Mouse (Mus musculus) adrenal gland, adult 18-20 months (tissue): ENCODE measurements around the gene Unk. TPM values are rescaled to one million over a fixed set of nuclear protein-coding genes. Genes with fewer than 3 reads are reported as not detected.

Experiments used
- DNase-seq, 2 experiments: peaks; one replicate each; pipeline ENCODE4 v3.0.0; 2021 to 2022; ENCODE audit warnings: low spot score in 2 of 2
- total RNA-seq, 2 experiments: library from RNA; stranded (reverse); gene quantifications; 1 replicate in 1 of 2; 2 replicates in 1 of 2; pipeline ENCODE4 v1.2.3; 2021

Unk gene
- total RNA-seq, 2 experiments from 2014 or later, result 16.2 to 19.2 TPM

- DNase-seq, result no peak
Measured at GRCm38 (mm10) chr11:116106154-116106962, 76.2 kb downstream of the Unk start.

GRCm38 (mm10) chr11:116106963-116107776 is 77.0 kb downstream of the Unk start:
- no peak for DNase-seq

- no peak for DNase-seq
Measured at GRCm38 (mm10) chr11:116107777-116108285, 77.7 kb downstream of the Unk start.

- peak in 1 of 2 experiments; percentile 41 for DNase-seq
Measured at GRCm38 (mm10) chr11:116108464-116109137, 78.5 kb downstream of the Unk start.

- peak in 1 of 2 experiments; percentile 49 for DNase-seq
Measured at GRCm38 (mm10) chr11:116109441-116110081, 79.4 kb downstream of the Unk start.

GRCm38 (mm10) chr11:116110131-116110530 is 80.0 kb downstream of the Unk start:
- peak; percentile 67 to 80 for DNase-seq

GRCm38 (mm10) chr11:116110540-116110939 is 80.4 kb downstream of the Unk start:
- no peak for DNase-seq

Other genes with a start within 250 kb of the Unk start
- gene Caskin2, start 216.7 kb upstream of the Unk start, total RNA-seq, result 10 to 100 TPM; 55.1 to 59.8 TPM
- gene Tsen54, start 215.6 kb upstream of the Unk start, total RNA-seq, result 10 to 100 TPM; 15.5 to 20.3 TPM
- 1 to 10 TPM; 5.8 to 8.0 TPM for gene Llgl2, start 206.3 kb upstream of the Unk start, total RNA-seq
- not detected for gene Myo15b, start 171.9 kb upstream of the Unk start, total RNA-seq
- gene Smim5, start 130.4 kb upstream of the Unk start, total RNA-seq, result under 1 TPM in 1 of 2 experiments, not detected in 1; 0.74 TPM
- gene Smim6, start 118.3 kb upstream of the Unk start, total RNA-seq, result not detected
- gene Sap30bp, start 97.0 kb upstream of the Unk start, total RNA-seq, result 10 to 100 TPM; 37.3 to 47.6 TPM
- gene Recql5, start 96.8 kb upstream of the Unk start, total RNA-seq, result 10 to 100 TPM; 17.1 to 27.1 TPM
- 1 to 10 TPM; 3.1 to 3.7 TPM for gene Itgb4, start 55.6 kb upstream of the Unk start, total RNA-seq
- gene Galk1, start 17.6 kb upstream of the Unk start, total RNA-seq, result 10 to 100 TPM; 26.8 to 33.1 TPM
- gene H3f3b, start 2.4 kb upstream of the Unk start, total RNA-seq, result 100 to 1,000 TPM; 248 to 269 TPM
- 1 to 10 TPM; 1.0 to 1.3 TPM for gene Unc13d, start 47.6 kb downstream of the Unk start, total RNA-seq
- 100 to 1,000 TPM; 163 to 187 TPM for gene Wbp2, start 56.7 kb downstream of the Unk start, total RNA-seq
- 10 to 100 TPM; 14.6 to 23.5 TPM for gene Trim47, start 96.9 kb downstream of the Unk start, total RNA-seq
- 10 to 100 TPM; 12.9 to 13.1 TPM for gene Trim65, start 100.8 kb downstream of the Unk start, total RNA-seq
- 100 to 1,000 TPM; 106 to 115 TPM for gene Mrpl38, start 108.5 kb downstream of the Unk start, total RNA-seq
- 10 to 100 TPM; 30.9 to 42.1 TPM for gene Fbf1, start 137.8 kb downstream of the Unk start, total RNA-seq
- 10 to 100 TPM; 17.3 to 20.7 TPM for gene Ten1, start 168.5 kb downstream of the Unk start, total RNA-seq
- 100 to 1,000 TPM; 208 to 244 TPM for gene Acox1, start 168.7 kb downstream of the Unk start, total RNA-seq
- gene Evpl, start 207.8 kb downstream of the Unk start, total RNA-seq, result 1 to 10 TPM in 1 of 2 experiments, under 1 TPM in 1; 0.56 to 1.0 TPM
- gene Srp68, start 243.9 kb downstream of the Unk start, total RNA-seq, result 10 to 100 TPM; 72.8 to 75.2 TPM